Mouse (Mus musculus): ENCODE data around the gene Lrrk1. TPM values are rescaled to one million over a fixed set of nuclear protein-coding genes. Genes with fewer than 3 reads are reported as not detected.

Lrrk1 gene
- total and polyA plus RNA-seq, 3 experiments, result 5.0 to 16.9 (median 13.6) TPM

GRCm38 (mm10) chr7:66375736-66376135 is 12.4 kb downstream of the Lrrk1 start:
- Histone ChIP-seq H3K4me1 (ENCODE audit: control insufficient read depth in 1 of 2, insufficient read depth in 2 of 2) (peaks cover 7 to 35% of the 10 kb centered on the region in 2 experiments), H3K36me3 (replicated peaks in 1 of 2; ENCODE audit: control insufficient read depth in 1 of 2, insufficient read depth in 1 of 2, low read length in 1 of 2) (peaks cover 19 to 69% of the 10 kb centered on the region in 2 experiments), H3K27me3 (replicated peaks) (no peaks in the 10 kb centered on the region), H3K27ac (ENCODE audit: insufficient read depth, low read depth) (no peak overlapping the region), H3K4me2 (ENCODE audit: insufficient read depth, low read depth, poor library complexity, severe bottlenecking) (no peak overlapping the region), H3K4me3 (replicated peaks in 1 of 3; ENCODE audit: low read depth in 2 of 3, low read length in 2 of 3, poor library complexity in 1 of 3) (no peak overlapping the region), H3K9me3 (replicated peaks; ENCODE audit: low read length) (no peaks in the 10 kb centered on the region), H3K79me2 (replicated peaks; ENCODE audit: control insufficient read depth, extremely low read depth, insufficient read depth, poor library complexity, severe bottlenecking) (0 out of 2 replicates have a peak, but pooled peaks cover 5% of the 10 kb centered on the region), H3K9ac (ENCODE audit: insufficient read depth, low read depth) (no peak overlapping the region)
- TF ChIP-seq ETS1 (conservative IDR thresholded peaks at IDR 0.05; ENCODE audit: low read depth, low read length), result no peak
- TF ChIP-seq JUN (IDR thresholded peaks at IDR 0.05; ENCODE audit: insufficient read depth, low read depth, low read length), result no peak
- no peak for TF ChIP-seq MXI1 (IDR thresholded peaks at IDR 0.05; ENCODE audit: low read depth, low read length)
- TF ChIP-seq RAD21 (IDR thresholded peaks at IDR 0.05; ENCODE audit: low read depth, low read length), result no peak
- TF ChIP-seq JUND (conservative IDR thresholded peaks at IDR 0.05; ENCODE audit: low read depth, low read length), result no peak
- TF ChIP-seq POLR2A (IDR thresholded peaks at IDR 0.05; ENCODE audit: low read depth, low read length), result no peak
- TF ChIP-seq NRF1 (IDR thresholded peaks at IDR 0.05; ENCODE audit: low read depth, low read length), result no peak
- no peak for TF ChIP-seq E2F4 (IDR thresholded peaks at IDR 0.05; ENCODE audit: insufficient replicate concordance, low read depth, low read length)
- no peak for TF ChIP-seq CHD1 (IDR thresholded peaks at IDR 0.05; ENCODE audit: low read depth, low read length)
- no peak for TF ChIP-seq RCOR1 (conservative IDR thresholded peaks at IDR 0.05; ENCODE audit: low read depth, low read length)
- no peak for TF ChIP-seq CHD2 (IDR thresholded peaks at IDR 0.05; ENCODE audit: low read length)
- TF ChIP-seq IRF4 (IDR thresholded peaks at IDR 0.05; ENCODE audit: low read depth, low read length), result no peak
- no peak for DNase-seq (ENCODE audit: extremely low read depth)
- in situ Hi-C loops (cut with MboI; ENCODE audit: low pct_ligation_motif_present, low pct_unique_long_range_greater_than_20kb, low sequenced_read_pairs), result no loop called here
- dilution Hi-C loops (cut with MboI; ENCODE audit: extremely low pct_ligation_motif_present, extremely low pct_unique_long_range_greater_than_20kb, low sequenced_read_pairs), result no loop called here

GRCm38 (mm10) chr7:66373391-66373790 is 14.8 kb downstream of the Lrrk1 start:
- DNase-seq (ENCODE audit: extremely low read depth), result no peak
- no peak overlapping the region for H3K27ac ChIP-seq (ENCODE audit: insufficient read depth, low read depth)
- H3K9ac ChIP-seq (ENCODE audit: insufficient read depth, low read depth), result no peak overlapping the region
- no peaks in the 10 kb centered on the region for H3K27me3 ChIP-seq (replicated peaks)
- no peaks in the 10 kb centered on the region; the same call in 1 of the 2 replicates for H3K79me2 ChIP-seq (replicated peaks; ENCODE audit: control insufficient read depth, extremely low read depth, insufficient read depth, poor library complexity, severe bottlenecking)
- H3K4me1 ChIP-seq (ENCODE audit: control insufficient read depth in 1 of 2, insufficient read depth in 2 of 2), result peaks cover 11 to 42% of the 10 kb centered on the region in 2 experiments
- TF ChIP-seq GABPA (IDR thresholded peaks at IDR 0.05; ENCODE audit: insufficient replicate concordance, low read depth, low read length), result no peak
- no peak for TF ChIP-seq JUND (conservative IDR thresholded peaks at IDR 0.05; ENCODE audit: low read depth, low read length)
- TF ChIP-seq ZMIZ1 (IDR thresholded peaks at IDR 0.05; ENCODE audit: low read depth, low read length), result no peak
- no peak for TF ChIP-seq RCOR1 (conservative IDR thresholded peaks at IDR 0.05; ENCODE audit: low read depth, low read length)
- TF ChIP-seq HCFC1 (IDR thresholded peaks at IDR 0.05; ENCODE audit: low read depth, low read length), result no peak
- TF ChIP-seq UBTF (IDR thresholded peaks at IDR 0.05; ENCODE audit: low read depth, low read length), result no peak
- TF ChIP-seq MAX (IDR thresholded peaks at IDR 0.05; ENCODE audit: low read length), result no peak
- TF ChIP-seq JUN (IDR thresholded peaks at IDR 0.05; ENCODE audit: insufficient read depth, low read depth, low read length), result no peak
- TF ChIP-seq CHD1 (IDR thresholded peaks at IDR 0.05; ENCODE audit: low read depth, low read length), result no peak
- no peak for TF ChIP-seq MYC (IDR thresholded peaks at IDR 0.05; ENCODE audit: low read depth, low read length)
- no peak for TF ChIP-seq POLR2AphosphoS2 (IDR thresholded peaks at IDR 0.05; ENCODE audit: low read depth, low read length)
- no peak for TF ChIP-seq PAX5 (IDR thresholded peaks at IDR 0.05; ENCODE audit: low read length)
- TF ChIP-seq TBP (conservative IDR thresholded peaks at IDR 0.05; ENCODE audit: low read depth, low read length), result no peak
- dilution Hi-C loops (cut with MboI; ENCODE audit: extremely low pct_ligation_motif_present, extremely low pct_unique_long_range_greater_than_20kb, low sequenced_read_pairs), result no loop called here
- H3K9me3 ChIP-seq (replicated peaks; ENCODE audit: low read length), result no peaks in the 10 kb centered on the region
- H3K4me3 ChIP-seq (replicated peaks in 1 of 3; ENCODE audit: low read depth in 2 of 3, low read length in 2 of 3, poor library complexity in 1 of 3), result no peak overlapping the region
- in situ Hi-C loops (cut with MboI; ENCODE audit: low pct_ligation_motif_present, low pct_unique_long_range_greater_than_20kb, low sequenced_read_pairs), result no loop called here
- H3K4me2 ChIP-seq (ENCODE audit: insufficient read depth, low read depth, poor library complexity, severe bottlenecking), result no peak overlapping the region
- H3K36me3 ChIP-seq (replicated peaks in 1 of 2; ENCODE audit: control insufficient read depth in 1 of 2, insufficient read depth in 1 of 2, low read length in 1 of 2), result peaks cover 4 to 53% of the 10 kb centered on the region in 2 experiments

Data from CH12.LX (cell line).